Mouse (Mus musculus) megakaryocyte-erythroid progenitor cell, adult 5-6 weeks (primary cell): Measurements from ENCODE around the gene Top1. TPM values are rescaled to one million over a fixed set of nuclear protein-coding genes. Genes with fewer than 3 reads are reported as not detected.
A peak's percentile ranks its signal among the peaks of the same experiment; 100 is the strongest.

Experiments
- ATAC-seq: replicated peaks from 2 replicates; pipeline ENCODE4 v1.8.0; 2016; ENCODE audit warnings: mild to moderate bottlenecking, inconsistent platforms; ENCODE audit not compliant: severe bottlenecking, poor library complexity, low FRiP score, low TSS enrichment
- total RNA-seq, 2 experiments: library from RNA; stranded (forward) in 1 of 2; stranded (reverse) in 1 of 2; fragments of 200-1000, 215-1000 nt in 1 of 2; fragments of >200 nt in 1 of 2; fragmentation: Nextera tagmentation in 1 of 2; gene quantifications; 2 replicates each; pipeline ENCODE4 v1.2.3; 2014 to 2017

Top1 gene
- total RNA-seq, 2 experiments from 2014 or later = 93.5 to 205 TPM

- no peak for ATAC-seq
Measured at GRCm38 (mm10) chr2:160701603-160702002, 55.9 kb downstream of the Top1 start.

- no peak for ATAC-seq
Measured at GRCm38 (mm10) chr2:160702824-160703223, 57.1 kb downstream of the Top1 start.

GRCm38 (mm10) chr2:160707673-160708072 is 62.0 kb downstream of the Top1 start:
- ATAC-seq = no peak

DNA sequence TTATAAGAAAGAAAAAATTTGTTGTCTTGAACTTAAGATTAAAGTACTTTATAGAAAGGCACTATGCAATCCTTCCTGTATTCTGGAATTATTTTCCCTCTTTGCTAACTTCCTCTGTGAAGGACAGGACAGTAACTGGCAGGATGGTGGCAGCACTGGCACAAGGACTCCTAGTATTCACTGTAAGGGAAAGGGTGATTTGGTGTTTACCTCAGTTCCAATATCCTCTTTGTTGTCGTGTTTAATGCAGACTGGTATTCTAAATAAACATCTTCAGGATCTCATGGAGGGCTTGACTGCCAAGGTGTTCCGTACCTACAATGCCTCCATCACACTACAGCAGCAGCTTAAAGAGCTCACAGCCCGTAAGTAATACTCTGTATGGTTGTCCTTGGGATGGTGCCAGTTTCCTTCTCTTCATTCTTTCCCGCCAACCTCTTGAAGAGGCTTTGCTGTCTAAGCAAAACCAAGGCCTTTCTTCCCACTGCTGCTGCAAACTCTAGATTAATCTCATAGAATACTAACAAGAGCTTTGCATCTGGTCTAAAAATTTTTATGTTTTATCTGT is 69.9 kb downstream of the Top1 start:
- ATAC-seq = no peak

DNA sequence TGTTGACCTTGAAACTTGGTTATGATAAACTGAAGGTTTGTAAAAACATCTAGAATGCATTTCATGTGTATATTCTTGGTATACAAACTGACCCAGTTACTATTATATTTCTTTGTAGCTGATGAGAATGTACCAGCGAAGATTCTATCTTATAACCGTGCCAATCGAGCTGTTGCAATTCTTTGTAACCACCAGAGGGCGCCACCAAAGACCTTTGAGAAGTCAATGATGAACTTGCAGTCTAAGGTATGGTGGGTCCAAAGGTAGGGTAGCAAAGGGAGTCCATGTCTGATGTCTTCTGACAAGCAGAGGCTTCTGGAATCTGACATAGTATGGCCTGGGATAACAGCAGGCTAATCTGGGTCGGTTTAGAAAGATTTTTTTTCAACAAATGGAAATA is 71.6 kb downstream of the Top1 start:
- peak; percentile 68; the same call in 1 of the 2 replicates for ATAC-seq

DNA sequence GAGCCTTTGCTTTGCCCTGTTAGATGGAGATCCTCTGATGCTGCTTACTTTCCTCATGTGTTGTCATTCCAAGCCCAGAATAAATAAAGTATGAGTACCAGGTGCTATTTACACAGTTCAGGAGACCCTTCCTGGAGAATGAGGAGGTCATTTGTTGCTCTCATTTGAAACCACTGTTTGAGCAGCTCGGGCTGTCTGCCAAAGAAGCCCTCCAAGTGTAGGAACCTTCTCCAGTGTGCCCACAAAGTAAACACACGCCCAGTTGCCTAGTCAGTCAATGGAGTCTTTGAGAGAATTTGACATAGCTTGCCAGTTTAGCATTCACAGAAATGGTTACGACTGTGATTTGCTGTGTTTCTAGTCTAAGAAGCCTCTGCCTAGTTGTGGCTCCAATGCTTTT is 73.1 kb downstream of the Top1 start:
- no peak for ATAC-seq

DNA sequence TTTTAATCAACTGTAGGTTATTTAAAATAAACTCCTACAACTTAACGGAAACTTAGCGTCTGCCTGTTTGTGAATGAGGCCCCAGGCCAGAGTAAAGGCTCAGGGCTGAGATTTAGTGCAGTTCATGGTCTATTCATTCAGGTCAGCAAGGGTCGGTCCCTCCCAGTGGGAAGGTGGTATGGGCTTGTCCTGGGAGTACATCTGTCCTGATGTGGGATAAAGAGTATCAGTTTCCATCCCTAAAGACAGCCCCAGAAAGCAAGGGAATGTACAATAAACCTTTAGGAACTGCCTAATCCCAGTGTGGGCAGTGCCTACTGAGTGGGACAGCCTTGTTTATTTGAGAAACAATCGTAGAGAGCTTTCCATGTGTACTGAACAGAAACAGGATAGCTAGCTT is 77.0 kb downstream of the Top1 start:
- ATAC-seq = no peak

DNA sequence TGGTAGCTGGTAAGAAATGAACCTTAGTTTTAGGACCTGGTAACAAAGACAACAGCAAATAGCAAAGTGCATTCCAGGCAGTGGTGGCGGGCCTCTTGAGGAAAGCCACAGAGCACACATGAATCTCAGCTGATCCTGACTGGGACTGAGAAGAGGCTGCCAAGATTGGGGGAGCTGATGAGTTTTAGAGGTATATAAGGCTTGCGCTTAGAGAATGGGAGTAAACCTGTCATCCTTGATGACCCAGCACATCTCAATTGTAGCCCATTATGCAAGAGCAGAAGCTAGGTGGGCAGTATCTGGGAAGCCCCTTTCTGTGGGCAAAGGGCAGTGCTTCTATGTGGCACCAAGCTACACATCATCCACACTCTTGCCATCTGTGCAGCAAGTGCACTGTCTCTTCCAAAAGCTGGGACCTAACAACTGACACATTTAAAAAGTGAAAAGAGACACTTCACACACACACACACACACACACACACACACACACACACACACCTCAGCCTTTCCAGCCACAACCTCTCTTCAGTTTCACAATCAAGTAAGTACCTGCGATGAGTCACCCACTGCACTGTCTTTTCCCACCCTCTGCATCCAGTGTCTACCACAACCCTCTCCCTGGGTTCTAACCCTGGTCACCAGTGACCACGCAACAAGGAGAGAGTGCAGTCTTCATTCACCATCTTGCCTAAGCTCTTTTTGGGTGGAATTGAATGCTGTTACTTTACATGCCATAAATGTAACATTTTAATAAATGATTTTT is 78.1 kb downstream of the Top1 start:
- ATAC-seq = no peak

DNA sequence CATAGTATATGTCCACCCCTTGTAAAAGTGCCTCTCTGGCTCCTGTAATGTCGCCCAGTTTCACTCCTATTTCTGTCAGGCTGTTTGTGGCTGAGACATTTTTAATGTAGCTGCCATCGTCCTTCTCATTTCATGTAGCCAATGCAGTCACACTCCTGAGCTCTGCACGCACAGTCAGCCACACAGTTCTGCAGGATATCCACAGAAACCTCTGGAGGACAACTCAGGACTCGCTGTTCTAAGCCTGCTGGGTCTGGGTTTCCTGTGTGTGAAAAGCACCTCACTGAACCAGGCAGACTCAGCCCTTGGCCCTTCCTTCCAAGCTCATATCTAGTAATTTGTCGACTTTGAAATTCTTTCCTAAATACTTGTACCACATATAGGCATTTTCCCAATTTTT is 78.8 kb downstream of the Top1 start:
- no peak for ATAC-seq

DNA sequence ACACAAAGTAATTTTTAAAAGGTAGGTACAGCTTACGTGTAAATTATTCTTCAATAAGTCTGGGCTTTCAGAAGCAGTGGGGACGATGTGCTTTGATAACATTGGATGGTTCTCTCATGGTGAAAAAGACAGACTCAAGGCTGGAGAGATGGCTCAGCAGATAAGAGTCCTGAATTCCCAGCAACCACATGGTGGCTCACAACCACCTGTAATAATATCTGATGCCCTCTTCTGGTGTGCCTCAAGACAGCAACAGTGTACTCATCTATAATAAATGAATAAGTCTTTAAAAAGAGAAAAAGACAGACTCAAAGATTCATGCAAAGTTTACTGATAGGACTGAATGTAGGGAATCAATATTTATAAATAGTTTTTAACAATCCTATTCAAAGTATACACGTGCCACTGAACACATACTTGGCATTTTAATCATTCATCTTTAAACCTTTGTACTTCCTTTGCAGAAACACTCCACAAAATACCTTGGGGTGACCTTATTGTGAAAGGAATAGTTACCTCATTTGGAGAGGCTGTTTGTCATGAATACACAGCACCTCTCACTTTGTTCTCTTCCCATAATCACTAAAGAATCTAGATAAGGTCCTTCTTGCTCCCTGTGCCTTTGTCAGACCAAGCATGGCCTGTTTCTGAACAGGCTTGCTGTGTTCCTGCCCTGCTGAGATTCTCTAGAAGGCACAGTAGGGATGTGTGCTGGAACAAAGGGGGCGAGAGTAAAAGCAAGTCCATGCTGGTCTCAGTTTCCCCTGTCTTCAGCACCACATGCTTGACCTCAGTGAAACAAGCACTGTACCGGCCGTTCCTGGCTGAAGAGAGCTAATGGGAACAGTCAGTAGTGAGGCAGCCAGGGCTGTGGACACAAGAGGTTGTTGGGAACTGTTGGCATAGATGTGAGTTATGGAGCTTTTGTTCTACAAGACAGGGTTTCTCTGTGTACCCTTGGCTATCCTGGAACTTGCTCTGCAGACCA is 80.5 kb downstream of the Top1 start:
- ATAC-seq = no peak

GRCm38 (mm10) chr2:160728972-160729371 is 83.3 kb downstream of the Top1 start:
- no peak for ATAC-seq

- ATAC-seq = no peak
Measured at GRCm38 (mm10) chr2:160729436-160729835, 83.7 kb downstream of the Top1 start.

- peak; percentile 24; the same call in 1 of the 2 replicates for ATAC-seq
Measured at GRCm38 (mm10) chr2:160729851-160730796, 84.4 kb downstream of the Top1 start.

DNA sequence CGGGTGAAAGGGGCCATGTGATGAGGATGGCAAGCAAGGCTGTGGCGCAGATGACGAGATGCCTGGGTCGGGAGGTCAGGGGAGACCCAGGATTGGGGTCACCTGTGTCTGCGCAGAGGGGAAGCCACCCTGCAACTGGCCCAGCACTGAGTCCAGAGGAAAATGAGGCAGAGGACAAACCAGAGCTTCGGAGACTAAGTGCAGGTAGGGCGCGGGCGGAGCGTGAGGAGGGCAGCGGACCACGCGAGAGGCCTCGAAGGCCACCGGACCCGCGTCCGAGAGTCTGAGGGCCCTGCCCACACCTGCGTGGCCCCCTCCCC is 85.1 kb downstream of the Top1 start:
- ATAC-seq = peak; percentile 38

DNA sequence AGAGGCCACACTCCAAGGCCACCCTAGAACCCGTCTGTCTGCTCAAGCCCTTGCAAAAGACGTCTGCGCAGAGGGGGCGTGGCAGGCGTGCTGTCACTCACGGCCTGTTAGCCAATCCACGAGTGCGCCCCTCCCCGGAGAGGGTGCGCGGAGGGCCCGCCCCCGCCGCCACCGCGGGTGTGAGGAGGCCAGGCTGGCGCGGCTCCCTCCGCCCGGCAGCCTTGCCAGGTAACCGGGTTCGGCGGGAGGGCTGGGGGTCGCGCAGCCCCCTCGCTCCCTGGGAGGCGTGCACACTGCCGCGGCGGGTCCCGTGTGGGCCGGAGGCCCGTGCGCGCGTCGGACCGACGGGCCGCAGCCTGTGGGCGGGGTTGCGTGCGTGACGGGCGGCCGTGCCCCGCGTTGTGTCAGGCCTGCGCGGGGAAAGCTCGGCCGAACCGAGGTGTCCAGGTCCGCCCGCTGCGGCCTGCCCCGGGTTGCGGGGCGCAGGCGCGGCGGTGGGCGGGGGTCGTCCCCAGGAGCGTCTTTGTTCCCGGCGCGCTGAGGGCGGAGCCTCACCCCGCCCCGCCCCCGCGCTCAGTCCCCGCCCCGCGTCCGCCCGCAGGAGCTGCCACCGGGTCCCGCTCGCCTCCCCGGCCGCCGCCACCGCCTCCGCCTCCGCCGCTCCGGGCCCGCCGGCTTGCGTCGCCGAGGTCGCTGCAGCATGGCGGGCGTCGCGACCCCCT is 85.6 kb downstream of the Top1 start, which contains the start of gene Plcg1:
Gene Plcg1 (plus strand): TSS at position 184 of the 722 bp plus-strand sequence.
- ATAC-seq = peak; percentile 87

DNA sequence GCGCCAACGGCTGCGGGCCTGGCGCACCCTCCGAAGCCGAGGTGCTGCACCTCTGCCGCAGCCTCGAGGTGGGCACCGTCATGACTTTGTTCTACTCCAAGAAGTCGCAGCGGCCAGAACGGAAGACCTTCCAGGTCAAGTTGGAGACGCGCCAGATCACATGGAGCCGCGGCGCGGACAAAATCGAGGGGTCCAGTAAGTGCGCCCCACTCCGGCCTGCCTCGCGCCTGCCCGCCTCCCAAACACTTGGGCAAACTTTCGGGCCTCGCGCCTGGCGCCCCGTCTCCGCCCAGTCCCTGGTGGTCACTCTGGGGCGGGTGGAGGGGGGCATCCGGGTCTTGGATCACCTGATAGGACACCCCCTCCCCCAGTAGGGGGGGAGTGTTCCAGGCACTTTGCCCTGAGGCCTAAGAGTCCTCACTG is 86.2 kb downstream of the Top1 start:
- no peak; the same call in 1 of the 2 replicates for ATAC-seq

- no peak for ATAC-seq
Measured at GRCm38 (mm10) chr2:160732420-160732995, 86.8 kb downstream of the Top1 start.

- ATAC-seq = no peak
Measured at GRCm38 (mm10) chr2:160733131-160733531, 87.4 kb downstream of the Top1 start.
